Mouse (Mus musculus) splenic B cell, adult 2 months (primary cell): Measurements from ENCODE around the gene Sstr2.
A peak's percentile ranks its signal among the peaks of the same experiment; 100 is the strongest.

Source experiments
- DNase-seq: peaks from one replicate; pipeline ENCODE4 v3.0.0-alpha.2; 2011; ENCODE audit warnings: low read depth, low spot score
- H3K27me3 ChIP-seq: 2 replicates; pipeline ENCODE4 v1.6.1; 2012; ENCODE audit warnings: mild to moderate bottlenecking, low read length, moderate library complexity, mixed read lengths; ENCODE audit not compliant: control insufficient read depth, poor library complexity, insufficient read depth, severe bottlenecking
- H3K36me3 ChIP-seq: 2 replicates; pipeline ENCODE4 v1.6.1; 2012; ENCODE audit warnings: mild to moderate bottlenecking, low read length, moderate library complexity, mixed read lengths; ENCODE audit not compliant: control insufficient read depth, poor library complexity, insufficient read depth, severe bottlenecking

The Sstr2 gene

DNA sequence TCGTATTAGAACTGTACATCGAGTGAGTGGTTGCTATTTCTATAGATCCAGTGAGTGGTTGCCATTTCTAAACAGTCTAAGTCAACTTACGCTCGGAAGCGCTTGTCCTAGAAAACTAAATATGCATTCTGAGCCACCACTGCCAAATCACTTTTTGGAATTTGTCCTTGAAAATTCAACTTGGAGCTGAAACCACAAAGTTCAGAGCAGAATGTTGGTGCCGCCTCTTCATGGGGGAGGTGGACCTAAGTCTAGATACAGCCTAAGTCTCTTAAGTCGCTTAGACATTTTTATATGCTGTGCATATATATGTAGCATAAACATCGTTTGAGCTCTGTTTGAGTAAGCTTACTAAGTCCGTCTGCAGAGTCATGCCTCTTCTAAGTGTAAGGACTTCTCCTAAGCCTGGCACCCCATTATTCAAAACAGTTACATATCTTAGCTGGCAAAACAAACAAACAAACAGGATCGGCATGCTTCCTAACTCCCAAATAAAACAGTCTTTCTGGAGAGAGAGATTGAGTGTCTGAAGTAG lies 8.0 kb upstream of the Sstr2 start:
- no peak for DNase-seq
- H3K36me3 ChIP-seq, result no peaks in the 10 kb centered on the region
- H3K27me3 ChIP-seq, result no peaks in the 10 kb centered on the region

GRCm38 (mm10) chr11:113611664-113612611 lies 7.2 kb upstream of the Sstr2 start:
- Histone ChIP-seq H3K27me3 (no peaks in the 10 kb centered on the region), H3K36me3 (no peaks in the 10 kb centered on the region)
- DNase-seq, result peak; percentile 67

DNA sequence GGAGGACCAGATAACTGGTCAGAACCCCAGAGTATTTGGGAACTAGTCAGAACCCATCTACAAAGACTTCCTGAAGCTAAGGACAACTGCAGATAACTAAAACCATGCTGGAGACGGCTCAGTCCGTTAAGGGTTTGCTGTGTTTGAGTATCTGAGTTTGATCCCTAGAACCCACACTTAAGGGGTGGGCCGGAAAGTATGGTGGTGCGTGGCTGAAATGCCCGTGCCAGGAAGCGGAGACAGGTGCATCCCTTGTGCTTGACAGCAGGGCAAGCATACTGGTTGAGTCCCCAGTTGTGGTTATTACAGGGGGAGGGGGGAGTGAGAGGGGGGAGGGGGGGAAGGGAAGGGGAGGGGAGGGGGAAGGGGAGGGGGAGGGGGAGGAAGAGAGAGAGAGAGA lies 4.7 kb upstream of the Sstr2 start:
- no peaks in the 10 kb centered on the region for H3K36me3 ChIP-seq
- no peaks in the 10 kb centered on the region for H3K27me3 ChIP-seq
- peak; percentile 8 for DNase-seq

GRCm38 (mm10) chr11:113617132-113617911 lies 1.8 kb upstream of the Sstr2 start:
- DNase-seq, result peak; percentile 90
- Histone ChIP-seq H3K27me3 (no peaks in the 10 kb centered on the region), H3K36me3 (no peaks in the 10 kb centered on the region)

- H3K36me3 ChIP-seq, result no peaks in the 10 kb centered on the region
- H3K27me3 ChIP-seq, result no peaks in the 10 kb centered on the region
- DNase-seq, result no peak
These were observed 855 bp upstream of the Sstr2 start for GRCm38 (mm10) chr11:113618303-113618671.

DNA sequence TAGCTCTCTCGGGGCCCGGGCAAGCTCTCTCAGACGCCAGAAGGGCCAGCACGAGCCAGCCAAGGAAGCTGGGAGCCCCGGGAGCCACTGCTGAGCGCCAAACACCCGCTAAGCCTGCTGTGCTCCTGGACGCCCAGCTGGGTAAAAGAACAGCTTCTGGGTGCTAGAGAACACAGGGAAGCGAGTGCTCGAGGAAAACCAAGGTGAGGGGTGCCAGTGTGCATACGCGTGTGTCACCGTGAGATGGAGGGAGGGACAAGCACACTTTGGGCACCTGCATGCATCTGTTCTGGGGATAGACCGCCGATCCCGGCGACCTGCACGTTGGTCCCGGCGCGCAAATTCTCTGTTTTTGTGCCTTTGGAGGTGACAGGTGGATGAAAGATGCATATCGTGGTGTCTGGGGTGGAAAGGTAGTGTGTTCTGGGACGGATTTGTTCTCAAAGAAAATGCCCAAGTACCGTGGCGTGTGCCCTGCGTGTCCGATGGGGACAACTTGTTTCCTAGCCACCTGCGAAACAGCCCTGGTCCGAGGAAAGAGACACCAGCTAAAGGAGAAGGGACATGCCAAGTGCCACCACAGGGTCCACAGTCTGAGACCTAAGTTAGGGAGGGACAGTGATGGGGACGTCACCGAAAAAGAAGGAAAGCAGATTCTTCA lies 408 bp downstream of the Sstr2 start:
- no peaks in the 10 kb centered on the region for H3K36me3 ChIP-seq
- DNase-seq, result peak; percentile 8

DNA sequence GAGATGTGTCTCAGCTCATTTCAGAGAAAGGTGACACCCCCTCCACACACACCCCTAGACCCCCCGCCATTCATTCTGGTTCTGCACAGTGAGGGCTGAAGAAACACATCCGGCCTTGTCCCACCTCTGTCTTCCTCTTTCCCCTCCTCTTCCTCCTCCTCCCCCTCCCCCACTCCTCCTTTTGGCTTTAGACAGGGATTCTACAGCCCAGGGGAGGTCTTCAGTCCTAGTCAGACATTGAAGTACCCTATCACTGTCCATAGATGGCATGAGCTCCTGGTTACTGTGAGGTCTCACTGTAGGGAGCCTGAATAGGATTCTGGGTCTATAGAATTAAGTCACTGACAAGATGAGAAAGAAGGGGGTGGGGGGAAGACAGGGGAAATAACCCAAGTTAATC lies 1.9 kb downstream of the Sstr2 start:
- no peaks in the 10 kb centered on the region for H3K27me3 ChIP-seq
- H3K36me3 ChIP-seq, result no peaks in the 10 kb centered on the region
- no peak for DNase-seq

More for the DNA sequence above, 408 bp downstream of the Sstr2 start:
- H3K27me3 ChIP-seq, result no peaks in the 10 kb centered on the region

DNA sequence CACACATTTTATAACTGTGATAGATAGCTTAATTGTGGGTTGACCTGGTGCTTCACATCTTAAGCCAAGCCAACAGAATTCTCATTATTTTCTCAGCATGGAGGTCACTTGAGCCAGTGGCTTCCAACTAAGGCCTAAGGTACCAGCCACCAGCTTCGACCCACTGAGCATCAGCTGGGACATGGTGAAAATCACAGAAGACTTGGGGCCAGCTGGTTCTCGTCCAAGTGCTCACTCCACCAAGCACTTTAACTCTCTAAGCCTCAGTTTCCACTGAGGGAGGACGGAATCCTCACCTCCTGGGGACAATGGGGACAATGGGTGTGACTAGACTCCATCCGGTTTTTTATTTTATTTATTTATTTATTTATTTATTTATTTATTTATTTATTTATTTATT lies 2.9 kb downstream of the Sstr2 start:
- no peaks in the 10 kb centered on the region for H3K36me3 ChIP-seq
- no peak for DNase-seq

DNA sequence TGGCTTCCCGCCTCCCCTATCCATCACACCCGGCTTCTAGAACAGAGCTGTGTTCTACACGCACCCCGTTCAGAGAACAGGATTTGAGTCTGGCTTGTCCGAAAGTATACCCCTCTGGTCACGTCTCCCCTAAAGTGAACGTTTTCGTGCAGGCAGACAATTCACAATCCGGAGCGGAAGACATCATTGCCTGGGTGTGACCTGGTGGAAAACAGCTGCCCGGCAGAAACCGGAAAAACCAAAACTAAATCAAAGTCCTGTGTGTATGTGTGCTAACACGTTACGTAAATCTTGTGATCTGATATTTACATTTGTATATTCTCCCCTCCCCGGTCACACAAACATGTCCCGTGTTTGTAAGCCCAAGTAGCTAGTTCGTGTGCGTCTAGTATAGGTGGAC lies 6.3 kb downstream of the Sstr2 start:
- Histone ChIP-seq H3K36me3 (no peaks in the 10 kb centered on the region), H3K27me3 (no peaks in the 10 kb centered on the region)
- DNase-seq, result no peak

More for the DNA sequence above, 2.9 kb downstream of the Sstr2 start:
- no peaks in the 10 kb centered on the region for H3K27me3 ChIP-seq

GRCm38 (mm10) chr11:113627785-113628184 lies 8.6 kb downstream of the Sstr2 start:
- Histone ChIP-seq H3K27me3 (no peaks in the 10 kb centered on the region), H3K36me3 (no peaks in the 10 kb centered on the region)
- peak; percentile 58 for DNase-seq

DNA sequence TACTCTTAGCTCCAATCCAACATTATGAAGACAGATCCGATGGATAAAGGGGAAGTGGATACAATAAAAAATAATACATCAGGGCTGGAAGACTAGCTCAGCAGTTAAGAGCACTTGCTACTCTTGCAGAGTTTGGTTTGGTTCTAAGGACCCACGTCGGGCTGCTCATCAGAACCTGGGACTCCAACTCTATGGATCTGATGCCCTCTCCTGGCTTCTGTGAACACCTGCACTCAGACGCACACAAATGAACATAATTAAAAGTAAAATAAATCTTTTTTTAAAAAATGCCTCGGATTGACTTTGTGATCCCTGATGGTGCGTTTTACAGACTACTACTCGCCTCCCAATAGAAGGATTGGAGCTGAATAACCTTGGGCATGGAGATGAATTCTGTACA lies 11.5 kb downstream of the Sstr2 start:
- H3K36me3 ChIP-seq, result no peaks in the 10 kb centered on the region
- no peak for DNase-seq
- H3K27me3 ChIP-seq, result no peaks in the 10 kb centered on the region

- no peaks in the 10 kb centered on the region for H3K36me3 ChIP-seq
- no peak for DNase-seq
- H3K27me3 ChIP-seq, result no peaks in the 10 kb centered on the region
These were observed 12.2 kb downstream of the Sstr2 start for GRCm38 (mm10) chr11:113631302-113631701.

DNA sequence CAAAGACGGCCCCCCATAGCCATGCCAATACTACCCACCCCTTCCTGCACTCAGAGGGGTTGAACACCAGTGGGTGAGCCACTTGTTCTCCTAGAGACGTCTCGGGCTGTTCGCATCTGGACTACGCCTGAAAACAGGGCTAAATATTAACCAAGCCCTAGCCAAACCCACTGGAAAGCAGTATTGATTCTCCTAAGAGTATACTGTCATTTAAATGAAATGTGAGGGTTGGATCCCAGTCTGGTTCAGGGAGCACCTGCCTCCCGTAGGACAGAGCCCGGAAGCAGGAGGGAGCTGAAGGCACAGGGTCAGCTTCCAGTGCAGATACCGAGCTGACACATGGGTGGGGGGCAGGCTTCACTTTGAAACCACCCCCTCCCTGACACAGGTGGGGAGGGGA lies 12.7 kb downstream of the Sstr2 start:
- H3K27me3 ChIP-seq, result no peaks in the 10 kb centered on the region
- no peaks in the 10 kb centered on the region for H3K36me3 ChIP-seq
- no peak for DNase-seq

DNA sequence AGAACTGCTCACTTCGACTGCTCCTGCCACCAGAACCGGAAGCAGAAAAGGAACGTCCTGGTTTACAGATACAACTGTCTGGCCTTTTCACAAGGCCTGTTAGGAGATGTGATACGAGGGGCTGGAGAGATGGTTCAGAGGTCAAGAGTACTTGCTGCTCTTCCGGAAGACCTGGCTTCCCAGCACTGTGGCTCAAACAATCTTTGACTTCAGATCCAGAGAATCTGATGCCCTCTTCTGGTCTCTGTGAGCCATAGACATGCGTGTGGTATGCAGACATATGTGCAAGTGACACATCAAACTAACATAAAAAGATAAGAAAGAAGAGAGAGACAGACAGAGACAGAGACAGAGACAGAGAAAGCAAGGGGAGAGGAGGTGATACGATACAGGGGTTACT lies 13.2 kb downstream of the Sstr2 start:
- Histone ChIP-seq H3K36me3 (no peaks in the 10 kb centered on the region), H3K27me3 (no peaks in the 10 kb centered on the region)
- no peak for DNase-seq
